Mouse (Mus musculus) forebrain, postnatal 0 days (tissue): Measurements from ENCODE around the gene Dus4l. TPM values are rescaled to one million over a fixed set of nuclear protein-coding genes. Genes with fewer than 3 reads are reported as not detected.
A peak's percentile ranks its signal among the peaks of the same experiment; 100 is the strongest.

ENCODE experiments used
- ATAC-seq: fragments of 200-750 bp; cut with Nextera tagmentation; 2 replicates; pipeline ENCODE4 v1.8.0; 2017; ENCODE audit warnings: mild to moderate bottlenecking, moderate library complexity
- DNase-seq: peaks from one replicate; pipeline ENCODE4 v3.0.0-alpha.2; 2015
- H3K27ac ChIP-seq: fragments of 300-500 bp; sonication (generic); 2 replicates; pipeline ENCODE4 v1.5.1; 2014; ENCODE audit warnings: low read depth, mild to moderate bottlenecking, antibody characterized with exemption, low read length, moderate library complexity, mixed read lengths
- H3K27me3 ChIP-seq: fragments of 300-500 bp; sonication (generic); 2 replicates; pipeline ENCODE4 v1.6.1; 2014; ENCODE audit warnings: mild to moderate bottlenecking, low read length, mixed read lengths; ENCODE audit not compliant: insufficient read depth
- H3K36me3 ChIP-seq: fragments of 300-500 bp; sonication (generic); 2 replicates; pipeline ENCODE4 v1.6.1; 2014; ENCODE audit warnings: mild to moderate bottlenecking, moderate library complexity; ENCODE audit not compliant: insufficient read depth
- H3K4me1 ChIP-seq: fragments of 300-500 bp; sonication (generic); 2 replicates; pipeline ENCODE4 v1.6.1; 2014; ENCODE audit warnings: antibody characterized with exemption; ENCODE audit not compliant: insufficient read depth
- H3K4me2 ChIP-seq: fragments of 300-500 bp; sonication (generic); 2 replicates; pipeline ENCODE4 v1.6.1; 2014; ENCODE audit warnings: low read depth, mild to moderate bottlenecking, moderate library complexity
- H3K4me3 ChIP-seq: fragments of 300-500 bp; sonication (generic); 2 replicates; pipeline ENCODE4 v1.5.1; 2014; ENCODE audit warnings: low read depth, low read length, mixed read lengths
- H3K9ac ChIP-seq: fragments of 300-500 bp; sonication (generic); 2 replicates; pipeline ENCODE4 v1.6.1; 2014; ENCODE audit warnings: mild to moderate bottlenecking
- H3K9me3 ChIP-seq: fragments of 300-500 bp; sonication (generic); 2 replicates; pipeline ENCODE4 v1.6.1; 2016; ENCODE audit warnings: low read length
- CTCF ChIP-seq: sonication (generic); IDR thresholded peaks from 2 replicates; pipeline ENCODE4 v1.5.1; 2016; ENCODE audit warnings: antibody characterized with exemption, control low read depth, low read depth
- WGBS: fragments of 180-500 bp; shearing (Covaris S2); extraction: QIAGEN DNeasy Blood & Tissue Kit; methylation state at CpG from one replicate; pipeline ENCODE4 v1.1.7; 2014; 5-methylcytosine and 5-hydroxymethylcytosine counted together
- polyA plus RNA-seq: library from polyadenylated mRNA; unstranded; fragments of >200 nt; fragmentation: Nextera tagmentation; extraction: Ambion mirVana; gene quantifications from 2 replicates; pipeline ENCODE4 v1.2.1, GENCODE M21; 2015
- total RNA-seq: library from RNA; depleted of rRNA; stranded (reverse); fragments of >200 nt; gene quantifications from 2 replicates; pipeline ENCODE4 v1.2.3, GENCODE M21; 2014; rRNA removed

The Dus4l gene
- 4.5 and 4.9 TPM in 2 replicates for total RNA-seq
- 5.3 and 7.0 TPM in 2 replicates for polyA plus RNA-seq

DNA sequence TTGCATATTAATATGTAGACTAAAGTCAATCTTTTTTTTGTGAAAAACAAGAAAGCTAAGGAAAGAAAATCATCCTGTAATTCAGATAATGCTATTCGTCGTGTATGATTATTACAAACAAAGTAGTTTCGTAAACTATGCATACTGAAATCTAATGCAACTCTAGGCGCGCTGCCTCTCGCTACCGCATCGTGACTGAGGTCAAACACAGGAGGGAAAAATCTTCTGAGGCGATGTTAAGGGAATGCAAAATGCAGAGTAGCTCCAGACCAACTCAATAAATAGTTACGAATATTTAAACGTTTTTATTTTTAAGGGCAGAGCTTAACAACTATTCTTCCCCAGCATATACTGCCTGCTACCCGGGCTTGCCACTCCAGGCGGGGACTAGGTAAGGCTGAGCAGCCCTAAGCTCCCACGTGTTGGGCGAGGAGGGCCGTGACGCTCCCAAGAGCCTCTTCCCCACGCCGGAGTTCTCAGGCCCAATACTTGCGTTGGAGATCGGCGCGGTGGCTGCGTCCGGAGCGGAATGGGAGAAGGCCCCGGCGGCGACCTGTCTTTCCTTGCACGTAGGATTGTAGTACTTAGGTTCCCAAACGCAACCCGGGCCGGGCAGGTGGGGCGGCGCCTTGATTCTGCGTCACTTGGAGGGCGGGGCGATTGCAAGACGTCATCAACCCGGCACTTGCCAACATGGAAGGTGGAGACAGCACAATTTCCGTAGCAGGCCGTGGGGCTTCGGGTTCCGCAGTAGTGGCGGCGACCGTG lies at the start of gene Dus4l, which contains the start of gene Cog5:
Dus4l (minus strand) TSS at position 630 of the 768 bp plus-strand sequence.
Cog5 (plus strand) TSS at position 673 of the 768 bp plus-strand sequence.
- peak within 1 kb of the TSS; percentile 87 for H3K4me3 ChIP-seq
- no peaks in the 10 kb centered on the region for H3K9me3 ChIP-seq
- ATAC-seq (peak; percentile 97), DNase-seq (peak; percentile 96)
- under 1% methylated on average over 47 of the region's 47 CpGs for WGBS
- no peak for TF ChIP-seq CTCF
- peak within 1 kb of the TSS; percentile 80 for H3K27ac ChIP-seq
- peak within 1 kb of the TSS; percentile 62 for H3K9ac ChIP-seq
- no peaks in the 10 kb centered on the region for H3K36me3 ChIP-seq
- peak within 1 kb of the TSS; percentile 61 for H3K4me2 ChIP-seq
- H3K4me1 ChIP-seq: no peaks in the 10 kb centered on the region
- no peaks in the 10 kb centered on the region for H3K27me3 ChIP-seq

GRCm38 (mm10) chr12:31703904-31704303 lies 49.3 kb upstream of the Dus4l start:
- Histone ChIP-seq H3K4me1 (no peaks in the 10 kb centered on the region), H3K4me3 (no peak overlapping the region), H3K4me2 (no peak overlapping the region), H3K9ac (no peak overlapping the region), H3K27me3 (no peaks in the 10 kb centered on the region), H3K36me3 (no peaks in the 10 kb centered on the region), H3K9me3 (no peaks in the 10 kb centered on the region), H3K27ac (no peak overlapping the region)
- ATAC-seq: no peak
- peak; percentile 30 for TF ChIP-seq CTCF
- 83% methylated on average over 6 of the region's 6 CpGs for WGBS
- DNase-seq: no peak

- no peak for ATAC-seq
Measured at GRCm38 (mm10) chr12:31701411-31701810, 46.8 kb upstream of the Dus4l start.

GRCm38 (mm10) chr12:31700623-31701347 lies 46.2 kb upstream of the Dus4l start:
- peaks cover 5% of the 10 kb centered on the region; the same call in 1 of the 2 replicates for H3K36me3 ChIP-seq
- ATAC-seq: no peak
- H3K27me3 ChIP-seq: no peaks in the 10 kb centered on the region
- WGBS: 68% methylated on average over 5 of the region's 5 CpGs
- H3K27ac ChIP-seq: no peak overlapping the region
- H3K4me2 ChIP-seq: no peak overlapping the region
- no peak for DNase-seq
- no peaks in the 10 kb centered on the region for H3K9me3 ChIP-seq
- no peaks in the 10 kb centered on the region for H3K4me1 ChIP-seq
- H3K9ac ChIP-seq: no peak overlapping the region
- no peak overlapping the region for H3K4me3 ChIP-seq
- no peak for TF ChIP-seq CTCF

More at GRCm38 (mm10) chr12:31701411-31701810, 46.8 kb upstream of the Dus4l start:
- no peaks in the 10 kb centered on the region for H3K4me1 ChIP-seq
- 69% methylated on average over 5 of the region's 5 CpGs for WGBS
- no peak for TF ChIP-seq CTCF
- H3K27me3 ChIP-seq: no peaks in the 10 kb centered on the region
- no peak overlapping the region for H3K4me3 ChIP-seq
- DNase-seq: no peak
- H3K27ac ChIP-seq: no peak overlapping the region
- peaks cover 5% of the 10 kb centered on the region; the same call in 1 of the 2 replicates for H3K36me3 ChIP-seq
- no peak overlapping the region for H3K9ac ChIP-seq
- H3K9me3 ChIP-seq: no peaks in the 10 kb centered on the region
- no peak overlapping the region for H3K4me2 ChIP-seq

DNA sequence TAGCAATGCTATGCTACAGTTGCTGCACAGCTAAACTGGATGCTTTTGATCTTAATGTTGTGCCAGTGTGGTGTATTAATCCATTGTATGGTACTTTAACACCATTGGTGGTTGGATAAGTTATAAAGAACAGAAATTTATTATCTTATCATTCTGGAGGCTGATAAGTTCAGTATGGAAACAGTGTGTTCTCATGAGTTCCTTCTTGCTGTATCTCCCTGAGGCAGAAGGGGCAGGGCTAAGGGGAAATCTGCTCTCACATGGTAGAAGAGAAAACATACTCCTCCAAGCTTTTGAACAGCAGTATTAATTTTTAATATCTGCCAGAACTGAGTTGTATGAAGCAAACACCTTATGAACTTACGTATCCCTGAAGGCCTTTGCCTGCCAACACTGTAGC lies 38.7 kb upstream of the Dus4l start:
- H3K36me3 ChIP-seq: peaks cover 5% of the 10 kb centered on the region; the same call in 1 of the 2 replicates
- no peak overlapping the region for H3K27ac ChIP-seq
- H3K4me3 ChIP-seq: no peak overlapping the region
- H3K4me1 ChIP-seq: no peaks in the 10 kb centered on the region
- H3K27me3 ChIP-seq: no peaks in the 10 kb centered on the region
- H3K9me3 ChIP-seq: no peaks in the 10 kb centered on the region
- DNase-seq: no peak
- no peak for TF ChIP-seq CTCF
- ATAC-seq: no peak
- WGBS: 96% methylated on average over 1 of the region's 1 CpGs
- no peak overlapping the region for H3K4me2 ChIP-seq
- H3K9ac ChIP-seq: no peak overlapping the region

DNA sequence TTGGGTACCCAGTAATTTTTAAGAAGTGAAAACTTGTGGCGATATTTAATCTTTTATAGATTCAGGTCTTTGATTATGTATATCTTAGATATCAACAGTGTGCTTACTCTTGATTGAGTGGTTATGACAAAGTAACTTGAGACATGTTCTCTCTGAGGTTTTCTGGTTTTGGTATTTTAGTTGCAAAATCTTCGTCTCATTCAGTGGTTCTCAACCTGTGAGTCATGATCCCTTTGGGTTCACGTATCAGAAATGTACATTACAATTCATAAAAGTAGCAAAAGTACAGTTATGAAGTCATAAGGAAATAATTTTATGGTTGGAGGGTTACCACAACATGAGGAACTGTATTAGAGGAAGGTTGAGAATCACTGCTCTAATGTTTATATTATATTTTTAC lies 32.1 kb upstream of the Dus4l start:
- no peaks in the 10 kb centered on the region for H3K27me3 ChIP-seq
- no peak for TF ChIP-seq CTCF
- H3K27ac ChIP-seq: no peak overlapping the region
- no peak overlapping the region for H3K4me2 ChIP-seq
- 94% methylated on average over 3 of the region's 3 CpGs for WGBS
- H3K4me3 ChIP-seq: no peak overlapping the region
- no peak for ATAC-seq
- no peak overlapping the region for H3K9ac ChIP-seq
- H3K9me3 ChIP-seq: no peaks in the 10 kb centered on the region
- no peaks in the 10 kb centered on the region for H3K4me1 ChIP-seq
- no peak for DNase-seq
- no peaks in the 10 kb centered on the region for H3K36me3 ChIP-seq

DNA sequence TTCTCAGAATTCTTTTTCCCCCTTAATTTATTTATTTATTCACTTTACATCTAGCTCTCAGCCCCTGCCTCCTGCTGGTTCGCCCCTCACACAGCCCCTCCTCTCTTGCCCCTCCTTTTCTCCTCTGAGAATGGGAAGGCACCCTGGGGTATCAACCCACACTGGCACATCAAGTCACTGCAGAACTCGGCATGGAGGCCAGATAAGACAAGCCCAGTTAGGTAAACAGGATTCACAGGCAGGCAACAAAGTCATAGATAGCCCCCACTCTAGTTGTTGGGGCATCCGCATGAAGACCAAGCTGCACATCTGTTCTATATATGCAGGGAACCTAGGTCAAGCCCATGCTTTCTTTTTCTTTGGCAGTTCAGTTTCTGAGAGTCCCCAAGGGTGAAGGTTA lies 12.6 kb upstream of the Dus4l start:
- DNase-seq (no peak), ATAC-seq (no peak)
- TF ChIP-seq CTCF: no peak

More for the DNA sequence above, 12.6 kb upstream of the Dus4l start:
- peaks cover 34% of the 10 kb centered on the region; the same call in 1 of the 2 replicates for H3K36me3 ChIP-seq
- WGBS: 62% methylated on average over 3 of the region's 3 CpGs
- H3K4me2 ChIP-seq: no peak overlapping the region
- no peak overlapping the region for H3K27ac ChIP-seq
- no peak overlapping the region for H3K9ac ChIP-seq
- no peaks in the 10 kb centered on the region for H3K4me1 ChIP-seq
- no peaks in the 10 kb centered on the region for H3K9me3 ChIP-seq
- no peaks in the 10 kb centered on the region for H3K27me3 ChIP-seq
- H3K4me3 ChIP-seq: no peak overlapping the region
